Mouse (Mus musculus): ENCODE data around the gene Tnik.
A peak's percentile ranks its signal among the peaks of the same experiment; 100 is the strongest.

Tnik gene

GRCm38 (mm10) chr3:28264841-28265150, 1.8 kb downstream of the Tnik start:
- no peak for DNase-seq (ENCODE audit: low spot score)

- DNase-seq (ENCODE audit: low spot score) = no peak
Measured at GRCm38 (mm10) chr3:28265183-28265582, 2.2 kb downstream of the Tnik start.

GRCm38 (mm10) chr3:28265656-28266055, 2.6 kb downstream of the Tnik start:
- DNase-seq (ENCODE audit: low spot score) = no peak

GRCm38 (mm10) chr3:28267211-28267610, 4.2 kb downstream of the Tnik start:
- no peak for DNase-seq (ENCODE audit: low spot score)

GRCm38 (mm10) chr3:28269716-28270115, 6.7 kb downstream of the Tnik start:
- no peak for DNase-seq (ENCODE audit: low spot score)

- DNase-seq (ENCODE audit: low spot score) = no peak
Measured at GRCm38 (mm10) chr3:28271884-28272283, 8.9 kb downstream of the Tnik start.

- DNase-seq (ENCODE audit: low spot score) = no peak
Measured at GRCm38 (mm10) chr3:28274763-28275162, 11.7 kb downstream of the Tnik start.

GRCm38 (mm10) chr3:28289693-28290092, 26.7 kb downstream of the Tnik start:
- DNase-seq (ENCODE audit: low spot score) = no peak

- peak; percentile 52 for DNase-seq (ENCODE audit: low spot score)
Measured at GRCm38 (mm10) chr3:28301378-28301777, 38.4 kb downstream of the Tnik start.

- no peak for DNase-seq (ENCODE audit: low spot score)
Measured at GRCm38 (mm10) chr3:28303915-28304314, 40.9 kb downstream of the Tnik start.

- no peak for DNase-seq (ENCODE audit: low spot score)
Measured at GRCm38 (mm10) chr3:28306852-28307251, 43.8 kb downstream of the Tnik start.

GRCm38 (mm10) chr3:28314438-28314837, 51.4 kb downstream of the Tnik start:
- no peak for DNase-seq (ENCODE audit: low spot score)

GRCm38 (mm10) chr3:28317339-28317738, 54.3 kb downstream of the Tnik start:
- DNase-seq (ENCODE audit: low spot score) = no peak

GRCm38 (mm10) chr3:28321635-28322034, 58.6 kb downstream of the Tnik start:
- no peak for DNase-seq (ENCODE audit: low spot score)

- DNase-seq (ENCODE audit: low spot score) = no peak
Measured at GRCm38 (mm10) chr3:28325613-28326233, 62.7 kb downstream of the Tnik start.

- no peak for DNase-seq (ENCODE audit: low spot score)
Measured at GRCm38 (mm10) chr3:28332316-28332715, 69.3 kb downstream of the Tnik start.

GRCm38 (mm10) chr3:28333869-28334268, 70.9 kb downstream of the Tnik start:
- no peak for DNase-seq (ENCODE audit: low spot score)

- DNase-seq (ENCODE audit: low spot score) = no peak
Measured at GRCm38 (mm10) chr3:28334547-28334946, 71.5 kb downstream of the Tnik start.

GRCm38 (mm10) chr3:28340071-28340470, 77.1 kb downstream of the Tnik start:
- no peak for DNase-seq (ENCODE audit: low spot score)

- DNase-seq (ENCODE audit: low spot score) = no peak
Measured at GRCm38 (mm10) chr3:28343204-28343603, 80.2 kb downstream of the Tnik start.

- DNase-seq (ENCODE audit: low spot score) = no peak
Measured at GRCm38 (mm10) chr3:28343661-28344060, 80.6 kb downstream of the Tnik start.

GRCm38 (mm10) chr3:28345446-28345845, 82.4 kb downstream of the Tnik start:
- DNase-seq (ENCODE audit: low spot score) = no peak

- no peak for DNase-seq (ENCODE audit: low spot score)
Measured at GRCm38 (mm10) chr3:28345961-28346360, 82.9 kb downstream of the Tnik start.

- DNase-seq (ENCODE audit: low spot score) = no peak
Measured at GRCm38 (mm10) chr3:28346476-28346875, 83.5 kb downstream of the Tnik start.

- no peak for DNase-seq (ENCODE audit: low spot score)
Measured at GRCm38 (mm10) chr3:28348746-28349145, 85.7 kb downstream of the Tnik start.
